Mouse (Mus musculus) midbrain, embryonic 16.5 days (tissue): ENCODE results near the gene Pdgfc. TPM values are rescaled to one million over a fixed set of nuclear protein-coding genes. Genes with fewer than 3 reads are reported as not detected.

Source experiments
- ATAC-seq: fragments of 200-750 bp; cut with Nextera tagmentation; 2 replicates; pipeline ENCODE4 v1.8.0; 2017; ENCODE audit warnings: moderate TSS enrichment
- H3K27ac ChIP-seq: fragments of 300-500 bp; sonication (generic); 2 replicates; pipeline ENCODE4 v1.5.1; 2014; ENCODE audit warnings: mild to moderate bottlenecking, low read length, mixed read lengths
- H3K27me3 ChIP-seq: fragments of 300-500 bp; sonication (generic); 2 replicates; pipeline ENCODE4 v1.6.1; 2014; ENCODE audit warnings: low read depth, low read length, mixed read lengths; ENCODE audit not compliant: control insufficient read depth, insufficient read depth
- H3K36me3 ChIP-seq: fragments of 300-500 bp; sonication (generic); 2 replicates; pipeline ENCODE4 v1.6.1; 2014; ENCODE audit warnings: mild to moderate bottlenecking, low read length, moderate library complexity, mixed read lengths; ENCODE audit not compliant: control insufficient read depth, insufficient read depth
- H3K4me1 ChIP-seq: fragments of 300-500 bp; sonication (generic); 2 replicates; pipeline ENCODE4 v1.6.1; 2014; ENCODE audit warnings: mild to moderate bottlenecking, low read length, mixed read lengths; ENCODE audit not compliant: control insufficient read depth, insufficient read depth
- H3K4me2 ChIP-seq: fragments of 300-500 bp; sonication (generic); 2 replicates; pipeline ENCODE4 v1.6.1; 2014; ENCODE audit warnings: mild to moderate bottlenecking, low read length, mixed read lengths
- H3K4me3 ChIP-seq: fragments of 300-500 bp; sonication (generic); 2 replicates; pipeline ENCODE4 v1.5.1; 2014; ENCODE audit warnings: low read depth, mild to moderate bottlenecking, low read length, moderate library complexity, mixed read lengths
- H3K9ac ChIP-seq: fragments of 300-500 bp; sonication (generic); 2 replicates; pipeline ENCODE4 v1.6.1; 2014; ENCODE audit warnings: low read depth, low read length, mixed read lengths
- H3K9me3 ChIP-seq: fragments of 300-500 bp; sonication (generic); replicated peaks from 2 replicates; pipeline ENCODE4 v1.6.1; 2014; ENCODE audit warnings: mild to moderate bottlenecking, low read length, mixed read lengths; ENCODE audit not compliant: control insufficient read depth, poor library complexity, severe bottlenecking
- WGBS: fragments of 180-500 bp; shearing (Covaris S2); extraction: QIAGEN DNeasy Blood & Tissue Kit; methylation state at CpG from one replicate; pipeline ENCODE4 v1.1.7; 2014; 5-methylcytosine and 5-hydroxymethylcytosine counted together
- polyA plus RNA-seq: library from polyadenylated mRNA; unstranded; fragments of >200 nt; fragmentation: Nextera tagmentation; extraction: Ambion mirVana; gene quantifications from 2 replicates; pipeline ENCODE4 v1.2.1, GENCODE M21; 2015

The Pdgfc gene
- polyA plus RNA-seq, 1 experiment from 2014 or later: 3.7 TPM

DNA sequence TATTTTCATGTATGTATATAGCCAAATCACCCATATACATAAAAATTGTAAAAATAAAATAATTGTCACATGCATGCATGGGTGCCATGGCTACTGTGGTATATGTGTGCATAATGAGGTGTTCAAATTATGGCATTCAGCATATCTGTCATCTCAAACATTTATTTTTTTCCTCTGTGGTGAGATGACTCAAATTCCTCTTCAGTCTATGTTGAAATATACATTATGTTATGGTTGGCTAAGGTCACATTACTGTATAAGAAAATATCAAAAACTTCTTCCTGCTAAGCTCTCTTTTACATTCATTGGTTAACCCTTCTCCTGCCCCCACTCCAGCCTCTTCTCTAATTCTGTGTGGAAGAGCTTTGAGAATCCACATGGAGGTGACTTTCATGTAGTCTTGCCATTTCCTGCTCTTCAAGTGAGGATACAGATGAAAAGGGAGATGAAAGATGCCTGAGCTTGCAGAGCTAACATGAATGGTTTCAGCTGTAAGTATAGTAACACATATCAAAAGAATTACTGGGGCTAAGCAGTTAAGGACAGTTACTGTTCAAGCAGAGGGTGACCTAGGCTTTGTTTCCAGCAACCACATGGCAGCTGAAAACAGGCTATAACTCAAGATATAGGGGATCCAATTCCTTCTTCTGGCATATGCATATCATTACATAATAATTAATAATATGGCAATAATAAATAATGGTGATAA lies 124.4 kb downstream of the Pdgfc start:
- Histone ChIP-seq H3K4me1 (no peaks in the 10 kb centered on the region), H3K4me2 (no peak overlapping the region), H3K9ac (no peak overlapping the region), H3K27ac (no peak overlapping the region), H3K36me3 (no peaks in the 10 kb centered on the region), H3K9me3 (no peaks in the 10 kb centered on the region), H3K4me3 (no peak overlapping the region), H3K27me3 (no peaks in the 10 kb centered on the region)
- peak; percentile 62; the same call in 1 of the 2 replicates for ATAC-seq

DNA sequence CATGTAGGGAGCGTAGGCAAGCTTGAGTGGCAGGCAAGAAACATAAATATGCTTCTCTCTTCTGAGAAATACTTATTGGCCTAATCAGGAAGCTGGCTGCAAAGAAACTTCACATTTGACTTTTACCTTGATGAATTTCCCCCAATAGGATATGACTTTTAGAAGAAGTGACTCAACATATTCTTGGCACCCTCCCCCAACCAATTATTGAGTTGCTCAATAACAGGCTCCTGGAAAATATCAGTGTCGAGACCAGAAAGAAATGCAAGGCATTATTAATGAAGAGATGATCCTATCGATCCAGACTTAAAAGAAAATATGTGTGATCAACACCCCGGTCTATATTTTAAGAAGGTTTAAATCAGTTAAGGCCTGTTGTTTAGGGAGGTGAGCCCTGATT lies 125.9 kb downstream of the Pdgfc start:
- no peak for ATAC-seq
- Histone ChIP-seq H3K4me2 (no peak overlapping the region), H3K4me3 (no peak overlapping the region), H3K36me3 (no peaks in the 10 kb centered on the region), H3K27me3 (no peaks in the 10 kb centered on the region), H3K27ac (no peak overlapping the region), H3K9ac (no peak overlapping the region), H3K4me1 (no peaks in the 10 kb centered on the region), H3K9me3 (no peaks in the 10 kb centered on the region)
- 94% methylated on average over 4 of the region's 4 CpGs for WGBS

DNA sequence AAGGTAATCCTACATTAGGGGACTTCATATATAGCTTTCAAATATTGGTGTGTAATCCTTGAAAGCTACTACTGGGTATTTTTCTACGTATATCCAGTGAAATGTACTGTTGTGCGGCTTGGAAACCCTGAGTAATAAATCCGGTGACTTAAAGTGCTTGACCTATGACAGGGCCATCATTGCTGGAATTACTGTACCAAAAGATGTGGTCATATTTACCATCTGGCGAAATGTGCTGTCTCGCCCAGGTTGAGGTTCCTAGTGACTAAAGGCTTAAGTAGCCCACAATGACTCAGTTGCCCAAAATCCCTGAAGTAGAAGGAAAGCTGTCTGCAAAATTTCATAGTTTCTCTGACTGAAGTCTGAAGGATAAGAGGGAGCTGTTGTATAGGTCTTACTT lies 127.9 kb downstream of the Pdgfc start:
- H3K27ac ChIP-seq: no peak overlapping the region
- H3K4me1 ChIP-seq: no peaks in the 10 kb centered on the region
- H3K9me3 ChIP-seq: no peaks in the 10 kb centered on the region
- no peaks in the 10 kb centered on the region for H3K36me3 ChIP-seq
- 97% methylated on average over 5 of the region's 5 CpGs for WGBS
- no peak overlapping the region for H3K9ac ChIP-seq
- no peak for ATAC-seq
- no peak overlapping the region for H3K4me3 ChIP-seq
- H3K4me2 ChIP-seq: no peak overlapping the region
- no peaks in the 10 kb centered on the region for H3K27me3 ChIP-seq

DNA sequence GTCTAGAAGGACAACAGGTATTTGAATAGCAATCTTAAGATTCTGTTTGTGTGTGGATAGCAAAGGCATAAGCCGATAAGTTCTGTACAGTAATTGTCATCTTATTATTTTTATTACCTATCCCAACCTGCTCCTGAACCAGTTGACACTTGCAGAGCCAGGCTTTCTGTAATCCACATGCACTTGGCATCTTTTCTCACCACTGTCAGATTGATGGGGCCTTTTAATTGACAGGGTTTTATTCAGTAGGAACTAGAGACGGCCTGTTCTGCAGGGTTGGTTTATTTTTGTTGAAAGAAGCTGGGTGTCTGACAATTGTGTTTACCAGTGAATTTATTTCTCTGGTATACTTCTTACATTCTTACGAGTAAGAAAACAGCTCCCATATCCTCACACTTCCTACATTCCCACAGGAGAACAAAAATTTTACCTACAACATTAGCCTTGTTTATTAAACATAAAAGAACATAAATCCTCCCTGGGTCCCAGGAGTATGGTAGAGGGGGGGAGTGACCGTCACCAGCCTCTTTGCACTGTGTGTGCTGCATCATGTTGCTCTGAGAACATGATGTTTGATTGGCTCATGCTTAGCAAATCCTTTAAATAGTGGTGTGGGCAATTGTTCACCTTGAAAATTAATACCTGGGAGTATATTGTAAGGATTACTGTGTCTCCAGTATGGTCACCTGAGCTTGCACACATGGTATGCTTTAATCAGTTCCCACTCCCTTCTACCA lies 134.0 kb downstream of the Pdgfc start:
- Histone ChIP-seq H3K4me3 (no peak overlapping the region), H3K36me3 (no peaks in the 10 kb centered on the region), H3K27me3 (no peaks in the 10 kb centered on the region), H3K9ac (no peak overlapping the region), H3K27ac (no peak overlapping the region), H3K4me2 (no peak overlapping the region), H3K4me1 (no peaks in the 10 kb centered on the region), H3K9me3 (no peaks in the 10 kb centered on the region)
- 70% methylated on average over 4 of the region's 4 CpGs for WGBS
- ATAC-seq: no peak

DNA sequence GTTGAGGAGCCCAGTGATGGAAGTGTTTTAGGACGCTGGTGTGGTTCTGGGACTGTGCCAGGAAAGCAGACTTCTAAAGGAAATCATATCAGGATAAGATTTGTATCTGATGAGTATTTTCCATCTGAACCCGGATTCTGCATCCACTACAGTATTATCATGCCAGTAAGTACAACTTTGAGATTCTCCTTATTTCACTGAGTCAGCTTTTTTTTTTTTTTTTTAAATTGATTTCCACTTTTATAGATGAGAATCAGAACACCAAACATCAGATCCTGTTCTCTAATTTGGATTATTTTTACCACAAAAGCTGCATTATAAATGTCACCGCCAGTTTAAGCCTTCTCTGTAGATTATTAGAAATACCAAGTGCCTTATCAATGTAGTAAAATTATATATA lies 138.6 kb downstream of the Pdgfc start:
- H3K36me3 ChIP-seq: no peaks in the 10 kb centered on the region
- ATAC-seq: no peak
- no peak overlapping the region for H3K27ac ChIP-seq
- no peak overlapping the region for H3K4me2 ChIP-seq
- no peaks in the 10 kb centered on the region for H3K27me3 ChIP-seq
- no peak overlapping the region for H3K9ac ChIP-seq
- H3K4me1 ChIP-seq: no peaks in the 10 kb centered on the region
- H3K4me3 ChIP-seq: no peak overlapping the region
- H3K9me3 ChIP-seq: no peaks in the 10 kb centered on the region
- WGBS: 92% methylated on average over 3 of the region's 3 CpGs

DNA sequence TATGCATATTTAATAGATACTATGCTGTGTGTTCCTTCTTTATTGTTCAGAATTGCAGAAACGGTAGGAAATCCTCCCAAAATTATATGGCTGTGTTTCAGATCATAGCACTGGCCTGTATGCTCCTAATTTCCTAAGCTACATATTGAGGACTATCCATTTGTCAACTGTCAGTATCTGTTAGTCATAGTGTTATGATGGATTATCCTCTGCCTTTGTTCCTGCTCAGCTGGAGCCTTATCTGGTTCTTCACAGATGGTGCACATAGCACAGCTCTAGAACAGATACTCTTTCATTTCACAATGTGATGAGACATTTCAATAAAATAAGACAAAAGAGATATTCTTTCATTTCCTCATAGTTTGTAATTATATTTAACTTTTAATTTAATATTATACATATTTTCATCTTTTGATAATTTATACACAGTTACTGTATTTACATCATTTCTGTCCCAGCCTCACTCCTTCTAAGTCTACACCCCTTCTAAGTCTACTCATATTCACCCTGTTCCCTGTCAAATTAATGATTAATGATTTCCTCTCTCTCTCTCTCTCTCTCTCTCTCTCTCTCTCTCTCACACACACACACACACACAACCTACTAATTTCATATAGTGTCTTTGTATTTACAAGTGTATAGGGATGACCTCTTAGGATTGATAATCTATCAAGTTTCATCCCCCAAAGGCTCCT lies 145.2 kb downstream of the Pdgfc start:
- Histone ChIP-seq H3K9ac (no peak overlapping the region), H3K4me3 (no peak overlapping the region)
- ATAC-seq: peak; percentile 66; the same call in 1 of the 2 replicates

DNA sequence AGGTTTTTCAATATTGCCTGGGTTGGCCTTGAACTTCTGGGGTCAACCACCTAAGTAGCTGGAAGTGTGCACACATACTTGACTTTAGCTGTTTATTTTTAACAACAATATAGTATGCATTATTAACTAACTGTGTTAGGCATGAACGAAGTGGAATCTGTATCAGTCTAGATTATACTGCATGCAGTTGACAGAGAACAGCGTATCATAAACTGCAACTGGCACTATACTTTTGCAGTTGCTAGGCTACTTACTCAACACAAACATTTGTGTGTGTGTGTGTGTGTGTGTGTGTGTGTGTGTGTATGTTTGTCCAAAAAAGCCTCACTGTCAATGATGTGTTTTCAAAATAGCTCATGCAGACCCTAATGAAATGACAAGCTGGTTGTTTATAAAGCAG lies 160.7 kb downstream of the Pdgfc start:
- no peak overlapping the region for H3K4me2 ChIP-seq
- no peak for ATAC-seq
- H3K36me3 ChIP-seq: no peaks in the 10 kb centered on the region
- no peak overlapping the region for H3K9ac ChIP-seq
- no peaks in the 10 kb centered on the region for H3K27me3 ChIP-seq
- H3K4me3 ChIP-seq: no peak overlapping the region
- H3K9me3 ChIP-seq: no peaks in the 10 kb centered on the region
- WGBS: 81% methylated on average over 2 of the region's 2 CpGs
- H3K27ac ChIP-seq: no peak overlapping the region
- H3K4me1 ChIP-seq: no peaks in the 10 kb centered on the region

More for the DNA sequence above, 145.2 kb downstream of the Pdgfc start:
- no peaks in the 10 kb centered on the region for H3K9me3 ChIP-seq
- H3K27me3 ChIP-seq: no peaks in the 10 kb centered on the region
- H3K4me1 ChIP-seq: no peaks in the 10 kb centered on the region
- no peaks in the 10 kb centered on the region for H3K36me3 ChIP-seq
- 60% methylated on average over 1 of the region's 1 CpGs for WGBS
- no peak overlapping the region for H3K4me2 ChIP-seq
- no peak overlapping the region for H3K27ac ChIP-seq

GRCm38 (mm10) chr3:81197644-81198043 lies 161.4 kb downstream of the Pdgfc start:
- Histone ChIP-seq H3K4me1 (no peaks in the 10 kb centered on the region), H3K9me3 (no peaks in the 10 kb centered on the region), H3K9ac (no peak overlapping the region), H3K27me3 (no peaks in the 10 kb centered on the region), H3K4me2 (no peak overlapping the region), H3K27ac (no peak overlapping the region), H3K4me3 (no peak overlapping the region), H3K36me3 (no peaks in the 10 kb centered on the region)
- 91% methylated on average over 4 of the region's 4 CpGs for WGBS
- ATAC-seq: no peak

- Histone ChIP-seq H3K27ac (no peak overlapping the region), H3K9me3 (no peaks in the 10 kb centered on the region), H3K9ac (no peak overlapping the region), H3K4me1 (no peaks in the 10 kb centered on the region), H3K4me3 (no peak overlapping the region), H3K4me2 (no peak overlapping the region), H3K27me3 (no peaks in the 10 kb centered on the region), H3K36me3 (no peaks in the 10 kb centered on the region)
- ATAC-seq: no peak
- WGBS: 82% methylated on average over 8 of the region's 8 CpGs
Observed at GRCm38 (mm10) chr3:81200647-81201046, 164.4 kb downstream of the Pdgfc start.
